Mouse (Mus musculus): Measurements from ENCODE around the gene Gm3558.
"Not testable (repeated sequence)": the region's sequence is repeated elsewhere in the genome, so short reads cannot be mapped to it uniquely, and the experiment has no call there.

Gm3558 gene

DNA sequence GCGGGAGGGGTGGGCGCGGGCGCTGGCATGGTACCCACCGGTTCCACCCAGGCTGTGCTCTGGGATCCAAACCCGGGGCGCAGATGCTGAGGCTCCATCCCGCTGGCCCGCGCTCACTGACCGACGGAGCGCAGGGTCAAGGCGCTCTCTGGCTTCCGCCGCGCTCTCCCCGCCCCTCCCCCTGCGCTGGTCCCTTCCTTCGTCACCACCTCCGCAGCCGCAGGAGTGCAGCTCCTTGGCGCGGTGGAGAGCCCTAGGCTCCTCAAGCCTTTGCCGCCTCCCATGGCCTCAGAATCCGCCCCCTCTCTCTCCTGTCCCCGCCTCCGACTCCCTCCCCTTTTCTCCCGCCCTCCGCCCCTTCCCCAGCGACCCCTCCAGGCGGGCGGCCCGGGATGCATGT, at the start of gene Gm3558:
Gene Gm3558 (minus strand): TSS at position 185 of the 400 bp plus-strand sequence.
- in situ Hi-C loops (cut with MboI; ENCODE audit: low sequenced_read_pairs) = not testable (repeated sequence)

DNA sequence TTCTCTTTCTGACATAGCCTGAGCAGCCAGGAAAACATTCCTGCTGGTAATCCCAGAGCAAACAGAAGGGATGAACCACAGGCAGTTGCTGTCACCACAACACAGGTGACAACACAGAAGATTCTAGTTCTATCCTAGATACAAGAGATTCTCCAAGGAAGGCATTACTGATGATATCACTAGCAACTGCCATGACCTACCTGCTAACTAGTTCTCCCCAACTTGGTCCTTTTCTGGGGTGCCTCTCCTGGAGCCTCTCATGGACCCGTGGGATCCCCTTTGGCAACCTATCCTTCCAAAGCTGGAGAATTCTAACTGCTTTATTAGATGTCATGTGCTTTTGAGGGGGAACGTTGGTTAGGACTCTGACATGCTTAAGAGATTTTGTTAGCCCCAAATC, 27.1 kb upstream of the Gm3558 start, which contains the start of gene Gm10338:
Gene Gm10338 (minus strand): TSS at position 101 of the 400 bp plus-strand sequence.
- in situ Hi-C loops (cut with MboI; ENCODE audit: low sequenced_read_pairs) = not testable (repeated sequence)

- in situ Hi-C loops (cut with MboI; ENCODE audit: low sequenced_read_pairs) = not testable (repeated sequence)
Observed at GRCm38 (mm10) chr14:7567890-7568289, 476 bp downstream of the Gm3558 start.

DNA sequence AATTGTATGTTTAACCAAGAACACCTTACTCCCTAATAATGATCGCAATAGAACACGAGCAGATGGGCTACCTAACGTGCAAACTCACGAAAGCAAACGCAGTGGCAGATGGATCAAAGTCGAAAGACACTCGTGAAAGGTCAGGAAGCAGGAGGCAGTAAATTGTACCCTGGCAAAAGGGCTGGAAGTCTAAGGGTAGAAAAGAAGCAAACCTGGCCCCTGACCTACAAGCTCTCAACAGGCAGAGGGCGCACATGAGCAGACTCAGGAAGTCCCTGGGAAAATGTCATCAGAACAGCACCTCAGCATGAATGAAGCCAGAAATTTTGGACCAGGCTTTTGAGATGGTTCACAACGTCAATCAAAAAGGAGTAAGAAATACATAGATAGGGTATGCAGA, 1.1 kb downstream of the Gm3558 start:
- in situ Hi-C loops (cut with MboI; ENCODE audit: low sequenced_read_pairs) = not testable (repeated sequence)

Measured in CH12F3 (cell line).